Mouse (Mus musculus) heart, embryonic 14.5 days (tissue): ENCODE results near the gene Rsph14. TPM values are rescaled to one million over a fixed set of nuclear protein-coding genes. Genes with fewer than 3 reads are reported as not detected.

Experiments
- ATAC-seq: fragments of 200-750 bp; cut with Nextera tagmentation; 2 replicates; pipeline ENCODE4 v1.8.0; 2017; ENCODE audit warnings: low read depth, moderate TSS enrichment; ENCODE audit not compliant: insufficient number of reproducible peaks, insufficient read depth, low FRiP score
- H3K27ac ChIP-seq, 2 experiments: fragments of 200-500 bp in 1 of 2; fragments of 300-500 bp in 1 of 2; sonication (generic) in 1 of 2; replicated peaks in 1 of 2; 2 replicates each; pipeline ENCODE4 v1.5.1; 2012 to 2014; ENCODE audit warnings: low read depth in 2 of 2, low read length in 2 of 2, control low read depth in 1 of 2, mild to moderate bottlenecking in 1 of 2, mixed read lengths in 1 of 2; ENCODE audit not compliant: control insufficient read depth in 1 of 2, insufficient read depth in 1 of 2
- H3K27me3 ChIP-seq: fragments of 300-500 bp; sonication (generic); 2 replicates; pipeline ENCODE4 v1.6.1; 2014; ENCODE audit warnings: mild to moderate bottlenecking, low read length, control low read depth; ENCODE audit not compliant: control insufficient read depth, insufficient read depth
- H3K36me3 ChIP-seq: fragments of 300-500 bp; sonication (generic); 2 replicates; pipeline ENCODE4 v1.6.1; 2014; ENCODE audit warnings: mild to moderate bottlenecking, control low read depth, low read length, mixed read lengths; ENCODE audit not compliant: control insufficient read depth, insufficient read depth
- H3K4me1 ChIP-seq, 2 experiments: fragments of 200-500 bp in 1 of 2; fragments of 300-500 bp in 1 of 2; sonication (generic) in 1 of 2; 2 replicates each; pipeline ENCODE4 v1.6.1; 2012 to 2014; ENCODE audit warnings: low read length in 2 of 2, control low read depth in 1 of 2, mixed read lengths in 1 of 2; ENCODE audit not compliant: control insufficient read depth in 2 of 2, insufficient read depth in 2 of 2
- H3K4me2 ChIP-seq: fragments of 300-500 bp; sonication (generic); 2 replicates; pipeline ENCODE4 v1.6.1; 2014; ENCODE audit warnings: mild to moderate bottlenecking, low read length
- H3K4me3 ChIP-seq, 2 experiments: fragments of 200-500 bp in 1 of 2; fragments of 300-500 bp in 1 of 2; sonication (generic) in 1 of 2; 2 replicates each; pipeline ENCODE4 v1.5.1; 2012 to 2014; ENCODE audit warnings: low read length in 2 of 2, mild to moderate bottlenecking in 2 of 2, control low read depth in 1 of 2, low read depth in 1 of 2, moderate library complexity in 1 of 2; ENCODE audit not compliant: control insufficient read depth in 1 of 2, insufficient read depth in 1 of 2
- H3K9ac ChIP-seq: fragments of 300-500 bp; sonication (generic); 2 replicates; pipeline ENCODE4 v1.6.1; 2014; ENCODE audit warnings: mild to moderate bottlenecking, low read length
- H3K9me3 ChIP-seq: fragments of 300-500 bp; sonication (generic); 2 replicates; pipeline ENCODE4 v1.6.1; 2016; ENCODE audit warnings: low read length, control low read depth; ENCODE audit not compliant: control insufficient read depth
- WGBS: fragments of 180-500 bp; shearing (Covaris S2); extraction: QIAGEN DNeasy Blood & Tissue Kit; methylation state at CpG from one replicate; pipeline ENCODE4 v1.1.7; 2014; 5-methylcytosine and 5-hydroxymethylcytosine counted together
- polyA plus RNA-seq: library from polyadenylated mRNA; unstranded; fragments of >200 nt; fragmentation: Nextera tagmentation; extraction: Ambion mirVana; gene quantifications from 2 replicates; pipeline ENCODE4 v1.2.1, GENCODE M21; 2014

Gene Rsph14
- polyA plus RNA-seq, 1 experiment from 2014 or later = not detected

- WGBS = 67% methylated on average over 6 of the region's 6 CpGs
- ATAC-seq = no peak
- Histone ChIP-seq H3K4me3 (no peak overlapping the region), H3K27ac (no peak overlapping the region), H3K9me3 (no peaks in the 10 kb centered on the region), H3K9ac (no peak overlapping the region), H3K4me1 (no peaks in the 10 kb centered on the region), H3K4me2 (no peak overlapping the region), H3K36me3 (no peaks in the 10 kb centered on the region), H3K27me3 (no peaks in the 10 kb centered on the region)
Measured at GRCm38 (mm10) chr10:74931631-74932030, 100.8 kb downstream of the Rsph14 start.

GRCm38 (mm10) chr10:74930541-74930940 lies 101.8 kb downstream of the Rsph14 start:
- no peaks in the 10 kb centered on the region for H3K9me3 ChIP-seq

GRCm38 (mm10) chr10:74929578-74929977 lies 102.8 kb downstream of the Rsph14 start:
- Histone ChIP-seq H3K4me3 (no peak overlapping the region), H3K27me3 (0 out of 2 replicates have a peak, but pooled peaks cover 4% of the 10 kb centered on the region), H3K4me2 (no peak overlapping the region), H3K9ac (no peak overlapping the region), H3K36me3 (no peaks in the 10 kb centered on the region), H3K27ac (no peak overlapping the region), H3K9me3 (no peaks in the 10 kb centered on the region), H3K4me1 (no peaks in the 10 kb centered on the region)
- no peak for ATAC-seq
- 64% methylated on average over 6 of the region's 6 CpGs for WGBS

More at GRCm38 (mm10) chr10:74930541-74930940, 101.8 kb downstream of the Rsph14 start:
- no peaks in the 10 kb centered on the region for H3K4me1 ChIP-seq
- H3K27ac ChIP-seq = no peak overlapping the region
- no peak overlapping the region for H3K9ac ChIP-seq
- ATAC-seq = no peak
- H3K4me2 ChIP-seq = no peak overlapping the region
- H3K4me3 ChIP-seq = no peak overlapping the region
- WGBS = 71% methylated on average over 3 of the region's 3 CpGs
- H3K27me3 ChIP-seq = 0 out of 2 replicates have a peak, but pooled peaks cover 4% of the 10 kb centered on the region
- H3K36me3 ChIP-seq = no peaks in the 10 kb centered on the region

- Histone ChIP-seq H3K27me3 (0 out of 2 replicates have a peak, but pooled peaks cover 4% of the 10 kb centered on the region), H3K36me3 (no peaks in the 10 kb centered on the region), H3K27ac (no peak overlapping the region), H3K9me3 (no peaks in the 10 kb centered on the region), H3K4me2 (no peak overlapping the region), H3K4me3 (no peak overlapping the region), H3K4me1 (no peaks in the 10 kb centered on the region), H3K9ac (no peak overlapping the region)
- ATAC-seq = no peak
- WGBS = 79% methylated on average over 7 of the region's 7 CpGs
Measured at GRCm38 (mm10) chr10:74928276-74928675, 104.1 kb downstream of the Rsph14 start.

- Histone ChIP-seq H3K9ac (no peak overlapping the region), H3K27ac (no peak overlapping the region), H3K9me3 (no peaks in the 10 kb centered on the region), H3K27me3 (0 out of 2 replicates have a peak, but pooled peaks cover 4% of the 10 kb centered on the region), H3K36me3 (no peaks in the 10 kb centered on the region), H3K4me2 (peak overlapping the region; percentile 46), H3K4me3 (no peak overlapping the region), H3K4me1 (no peaks in the 10 kb centered on the region)
- no peak for ATAC-seq
- 12% methylated on average over 21 of the region's 21 CpGs for WGBS
Measured at GRCm38 (mm10) chr10:74925324-74925723, 107.1 kb downstream of the Rsph14 start.

GRCm38 (mm10) chr10:74924274-74924673 lies 108.1 kb downstream of the Rsph14 start:
- Histone ChIP-seq H3K9me3 (no peaks in the 10 kb centered on the region), H3K4me2 (no peak overlapping the region), H3K36me3 (no peaks in the 10 kb centered on the region), H3K27ac (no peak overlapping the region), H3K4me3 (no peak overlapping the region), H3K27me3 (0 out of 2 replicates have a peak, but pooled peaks cover 4% of the 10 kb centered on the region), H3K9ac (no peak overlapping the region), H3K4me1 (no peaks in the 10 kb centered on the region)
- ATAC-seq = no peak
- WGBS = 83% methylated on average over 14 of the region's 14 CpGs

GRCm38 (mm10) chr10:74922763-74923162 lies 109.6 kb downstream of the Rsph14 start:
- Histone ChIP-seq H3K4me2 (no peak overlapping the region), H3K9me3 (no peaks in the 10 kb centered on the region), H3K27ac (no peak overlapping the region), H3K4me1 (no peaks in the 10 kb centered on the region), H3K4me3 (no peak overlapping the region), H3K36me3 (no peaks in the 10 kb centered on the region), H3K27me3 (0 out of 2 replicates have a peak, but pooled peaks cover 4% of the 10 kb centered on the region), H3K9ac (no peak overlapping the region)
- ATAC-seq = peak; percentile 4; the same call in 1 of the 2 replicates
- WGBS = 65% methylated on average over 6 of the region's 6 CpGs

- no peaks in the 10 kb centered on the region for H3K9me3 ChIP-seq
- H3K4me3 ChIP-seq = no peak overlapping the region
- 0 out of 2 replicates have a peak, but pooled peaks cover 4% of the 10 kb centered on the region for H3K27me3 ChIP-seq
- ATAC-seq = no peak
- H3K27ac ChIP-seq = no peak overlapping the region
- WGBS = 78% methylated on average over 11 of the region's 11 CpGs
- no peak overlapping the region for H3K9ac ChIP-seq
- no peaks in the 10 kb centered on the region for H3K4me1 ChIP-seq
- no peak overlapping the region for H3K4me2 ChIP-seq
- H3K36me3 ChIP-seq = no peaks in the 10 kb centered on the region
Measured at GRCm38 (mm10) chr10:74921614-74922013, 110.8 kb downstream of the Rsph14 start.
